Mouse (Mus musculus) hindbrain, embryonic 11.5 days (tissue): Measurements from ENCODE around the gene Gfy. TPM values are rescaled to one million over a fixed set of nuclear protein-coding genes. Genes with fewer than 3 reads are reported as not detected.

Experiments used
- ATAC-seq: fragments of 200-750 bp; cut with Nextera tagmentation; 2 replicates; pipeline ENCODE4 v1.8.0; 2017; ENCODE audit warnings: mild to moderate bottlenecking, moderate TSS enrichment, moderate library complexity; ENCODE audit not compliant: low FRiP score
- DNase-seq: peaks from one replicate; pipeline ENCODE4 v3.0.0-alpha.2; 2015; ENCODE audit warnings: low spot score
- H3K27ac ChIP-seq: fragments of 300-500 bp; sonication (generic); 2 replicates; pipeline ENCODE4 v1.5.1; 2014; ENCODE audit warnings: mild to moderate bottlenecking, low read depth, low read length
- H3K27me3 ChIP-seq: fragments of 300-500 bp; sonication (generic); 2 replicates; pipeline ENCODE4 v1.6.1; 2014; ENCODE audit warnings: mild to moderate bottlenecking, low read length, moderate library complexity, mixed read lengths; ENCODE audit not compliant: control insufficient read depth, insufficient read depth
- H3K36me3 ChIP-seq: fragments of 300-500 bp; sonication (generic); 2 replicates; pipeline ENCODE4 v1.6.1; 2014; ENCODE audit warnings: mild to moderate bottlenecking, low read length, moderate library complexity, mixed read lengths; ENCODE audit not compliant: control insufficient read depth, insufficient read depth
- H3K4me1 ChIP-seq: fragments of 300-500 bp; sonication (generic); replicated peaks from 2 replicates; pipeline ENCODE4 v1.6.1; 2014; ENCODE audit warnings: low read length, mixed read lengths; ENCODE audit not compliant: control insufficient read depth, insufficient read depth
- H3K4me2 ChIP-seq: fragments of 300-500 bp; sonication (generic); replicated peaks from 2 replicates; pipeline ENCODE4 v1.6.1; 2014; ENCODE audit warnings: mild to moderate bottlenecking, low read depth, low read length
- H3K4me3 ChIP-seq: fragments of 300-500 bp; sonication (generic); 2 replicates; pipeline ENCODE4 v1.5.1; 2014; ENCODE audit warnings: low read depth, low read length
- H3K9ac ChIP-seq: fragments of 300-500 bp; sonication (generic); 2 replicates; pipeline ENCODE4 v1.6.1; 2014; ENCODE audit warnings: low read depth, low read length
- H3K9me3 ChIP-seq: fragments of 300-500 bp; sonication (generic); 2 replicates; pipeline ENCODE4 v1.6.1; 2016; ENCODE audit warnings: low read length; ENCODE audit not compliant: control insufficient read depth
- WGBS: fragments of 180-500 bp; shearing (Covaris S2); extraction: QIAGEN DNeasy Blood & Tissue Kit; methylation state at CpG from one replicate; pipeline ENCODE4 v1.1.7; 2014; 5-methylcytosine and 5-hydroxymethylcytosine counted together
- polyA plus RNA-seq: library from polyadenylated mRNA; unstranded; fragments of >200 nt; fragmentation: Nextera tagmentation; extraction: Ambion mirVana; gene quantifications from 2 replicates; pipeline ENCODE4 v1.2.1, GENCODE M21; 2014

Gfy gene
- polyA plus RNA-seq, 1 experiment from 2014 or later, result not detected

DNA sequence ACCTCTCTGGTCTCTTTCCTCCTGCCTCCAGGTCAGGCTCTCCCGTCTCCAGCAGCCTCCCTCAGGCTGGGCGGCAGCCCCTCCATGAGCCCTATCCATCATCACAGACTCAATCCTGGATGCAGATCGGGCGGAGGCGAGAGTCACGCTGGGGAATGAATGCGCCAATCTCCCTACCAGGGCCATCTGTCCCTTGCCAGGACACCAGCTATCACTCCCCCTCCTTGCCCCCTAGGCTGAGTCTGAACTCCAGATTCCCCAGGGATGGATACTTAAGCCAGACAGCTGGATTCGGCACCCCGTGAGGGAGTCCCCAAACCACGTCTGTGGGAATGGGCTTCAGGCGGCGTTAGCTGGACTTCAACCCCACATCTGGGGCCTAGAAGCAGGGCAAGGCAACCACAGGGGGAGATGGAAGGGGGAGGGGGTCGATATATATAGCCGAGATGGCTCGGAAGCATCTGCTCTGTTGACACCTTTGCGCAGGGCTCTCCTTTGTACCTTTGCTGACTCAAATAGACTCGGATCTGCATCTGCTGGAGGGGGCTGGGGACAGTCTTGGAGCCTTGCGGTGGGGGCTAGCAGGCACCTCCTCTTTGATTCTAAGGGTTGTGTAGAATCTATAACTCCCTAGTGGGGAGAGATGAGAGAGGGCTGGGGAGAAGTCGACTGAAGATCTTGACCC is 11.5 kb downstream of the Gfy start:
- 2% methylated on average over 19 of the region's 19 CpGs for WGBS
- Histone ChIP-seq H3K4me1 (peaks cover 6% of the 10 kb centered on the region), H3K4me3 (no peak overlapping the region), H3K4me2 (peak overlapping the region; percentile 7; the same call in 1 of the 2 replicates), H3K9me3 (peaks cover 13% of the 10 kb centered on the region), H3K27ac (peak overlapping the region; percentile 45; the same call in 1 of the 2 replicates), H3K27me3 (peaks cover 74% of the 10 kb centered on the region), H3K36me3 (no peaks in the 10 kb centered on the region), H3K9ac (no peak overlapping the region)
- peak; percentile 31; the same call in 1 of the 2 replicates for ATAC-seq
- DNase-seq, result peak; percentile 51

DNA sequence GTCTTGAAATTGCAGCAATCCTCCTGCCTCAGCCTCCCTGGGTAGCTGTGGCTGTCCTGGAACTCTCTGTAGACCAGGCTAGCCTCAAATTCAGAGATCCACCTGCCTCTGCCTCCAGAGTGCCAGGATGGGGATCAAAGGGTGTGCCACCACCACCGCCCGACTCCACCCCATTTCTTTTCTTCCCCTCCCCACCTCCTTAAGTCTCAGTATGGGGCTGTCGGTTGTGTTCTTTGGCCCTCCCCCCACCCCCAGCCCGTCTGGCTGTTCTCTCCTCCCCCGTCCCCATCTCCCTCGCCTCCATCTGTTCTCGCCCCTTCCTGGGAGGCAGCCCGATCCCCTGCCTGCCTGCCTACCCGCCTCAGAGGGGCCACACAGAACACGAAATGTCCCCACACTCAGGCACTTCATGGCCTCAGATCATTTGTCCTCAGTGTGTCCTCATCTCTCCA is 12.4 kb downstream of the Gfy start:
- no peak for ATAC-seq
- Histone ChIP-seq H3K27me3 (peaks cover 78% of the 10 kb centered on the region), H3K4me2 (no peak overlapping the region), H3K9ac (no peak overlapping the region), H3K27ac (no peak overlapping the region), H3K4me3 (no peak overlapping the region), H3K36me3 (no peaks in the 10 kb centered on the region), H3K4me1 (peaks cover 11% of the 10 kb centered on the region), H3K9me3 (peaks cover 11% of the 10 kb centered on the region)
- DNase-seq, result no peak
- 22% methylated on average over 10 of the region's 10 CpGs for WGBS

DNA sequence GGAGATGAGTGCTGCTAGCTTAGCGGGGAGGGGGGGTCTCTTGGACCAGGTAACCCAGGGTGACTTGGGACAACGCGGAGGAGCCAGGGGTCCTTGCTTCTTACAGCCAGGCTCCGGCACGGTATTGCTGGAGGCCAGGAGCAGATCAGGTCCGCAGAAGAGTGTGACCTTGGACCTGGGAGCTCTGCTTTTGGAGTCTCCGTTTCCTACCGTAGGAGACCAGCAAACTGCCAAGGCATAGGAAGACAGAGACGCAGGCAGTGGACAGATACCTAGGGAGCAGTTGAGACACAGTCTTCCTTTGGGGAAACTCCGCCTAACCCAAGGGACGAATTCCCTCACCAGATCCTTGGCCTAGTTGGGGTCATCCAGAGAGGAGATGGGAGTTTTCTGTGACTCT is 13.7 kb downstream of the Gfy start:
- H3K4me3 ChIP-seq, result no peak overlapping the region
- peaks cover 11% of the 10 kb centered on the region for H3K4me1 ChIP-seq
- 53% methylated on average over 11 of the region's 11 CpGs for WGBS
- no peak overlapping the region for H3K9ac ChIP-seq
- H3K27me3 ChIP-seq, result peaks cover 72% of the 10 kb centered on the region
- H3K27ac ChIP-seq, result no peak overlapping the region
- peaks cover 11% of the 10 kb centered on the region for H3K9me3 ChIP-seq
- ATAC-seq (no peak), DNase-seq (no peak)
- no peaks in the 10 kb centered on the region for H3K36me3 ChIP-seq
- no peak overlapping the region for H3K4me2 ChIP-seq

DNA sequence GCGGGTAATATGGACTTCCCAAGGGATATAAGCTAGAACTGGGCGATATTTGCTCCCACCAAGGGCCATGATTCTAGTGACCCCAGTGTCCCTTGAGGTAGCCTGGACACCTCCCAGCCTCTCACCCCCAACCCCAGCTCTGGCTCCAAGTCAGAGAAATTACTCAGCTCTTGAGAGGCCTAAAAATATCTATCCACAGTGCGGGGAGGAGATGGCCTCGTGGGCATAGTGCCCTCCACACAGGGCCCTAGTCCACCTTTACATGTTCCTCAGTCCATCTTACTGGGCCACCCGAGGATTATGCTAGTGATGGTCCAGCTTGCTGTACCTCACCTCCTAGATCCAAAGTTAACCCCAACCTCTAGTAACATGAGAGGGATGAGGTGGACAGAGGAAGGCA is 14.5 kb downstream of the Gfy start:
- DNase-seq, result no peak
- 67% methylated on average over 5 of the region's 5 CpGs for WGBS

DNA sequence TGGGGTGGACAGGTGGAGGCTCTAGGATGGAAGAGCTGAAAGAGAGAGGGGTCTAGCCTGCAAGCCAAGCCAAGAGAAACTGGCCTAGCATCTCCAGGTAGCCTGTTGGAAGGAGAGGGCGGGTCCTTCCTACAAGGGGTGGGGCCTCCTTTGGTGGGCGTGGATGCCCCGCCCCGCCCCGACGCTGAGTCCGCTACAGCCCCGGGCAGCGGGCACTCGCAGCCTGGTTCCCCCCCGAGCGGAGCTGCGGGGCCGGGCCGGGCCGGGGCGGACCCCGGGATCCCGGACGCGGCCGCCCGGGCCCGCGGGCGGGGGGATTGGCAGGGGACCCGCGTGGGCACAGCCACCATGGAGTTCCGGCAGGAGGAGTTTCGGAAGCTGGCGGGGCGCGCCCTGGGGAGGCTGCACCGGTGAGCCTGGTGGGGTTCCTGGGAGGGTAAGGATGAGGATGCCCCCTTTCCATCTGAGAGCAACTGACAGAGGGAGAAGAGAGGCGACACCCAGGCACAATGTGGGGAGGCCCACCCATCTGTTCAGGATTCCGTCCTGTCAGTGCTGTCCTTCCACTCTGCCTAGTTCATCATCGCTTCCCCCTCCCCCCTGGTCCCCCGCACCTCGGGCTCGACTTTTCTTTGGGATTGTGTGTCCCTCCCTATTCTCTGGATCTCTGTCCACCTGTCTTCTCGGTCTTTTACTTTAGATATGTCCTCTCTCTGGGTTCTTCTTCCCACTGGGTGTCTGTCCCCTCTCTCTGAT is 15.5 kb downstream of the Gfy start, which contains the start of gene Slc17a7:
Gene Slc17a7 (plus strand): TSS at position 215 of the 756 bp plus-strand sequence.
- Histone ChIP-seq H3K27ac (no peak within 1 kb of the TSS), H3K27me3 (peaks cover 63% of the 10 kb centered on the region), H3K4me1 (peaks cover 11% of the 10 kb centered on the region), H3K9me3 (no peaks in the 10 kb centered on the region), H3K4me3 (peak within 1 kb of the TSS; percentile 34), H3K36me3 (no peaks in the 10 kb centered on the region), H3K4me2 (peak within 1 kb of the TSS; percentile 59), H3K9ac (peak within 1 kb of the TSS; percentile 34; the same call in 1 of the 2 replicates)
- DNase-seq, result peak; percentile 44
- WGBS, result 2% methylated on average over 39 of the region's 41 CpGs
- ATAC-seq, result no peak

More for the DNA sequence above, 14.5 kb downstream of the Gfy start:
- Histone ChIP-seq H3K27ac (no peak overlapping the region), H3K4me1 (peaks cover 11% of the 10 kb centered on the region), H3K27me3 (peaks cover 72% of the 10 kb centered on the region), H3K9ac (no peak overlapping the region), H3K4me3 (no peak overlapping the region), H3K36me3 (no peaks in the 10 kb centered on the region), H3K9me3 (peaks cover 7% of the 10 kb centered on the region), H3K4me2 (no peak overlapping the region)
- ATAC-seq, result no peak

DNA sequence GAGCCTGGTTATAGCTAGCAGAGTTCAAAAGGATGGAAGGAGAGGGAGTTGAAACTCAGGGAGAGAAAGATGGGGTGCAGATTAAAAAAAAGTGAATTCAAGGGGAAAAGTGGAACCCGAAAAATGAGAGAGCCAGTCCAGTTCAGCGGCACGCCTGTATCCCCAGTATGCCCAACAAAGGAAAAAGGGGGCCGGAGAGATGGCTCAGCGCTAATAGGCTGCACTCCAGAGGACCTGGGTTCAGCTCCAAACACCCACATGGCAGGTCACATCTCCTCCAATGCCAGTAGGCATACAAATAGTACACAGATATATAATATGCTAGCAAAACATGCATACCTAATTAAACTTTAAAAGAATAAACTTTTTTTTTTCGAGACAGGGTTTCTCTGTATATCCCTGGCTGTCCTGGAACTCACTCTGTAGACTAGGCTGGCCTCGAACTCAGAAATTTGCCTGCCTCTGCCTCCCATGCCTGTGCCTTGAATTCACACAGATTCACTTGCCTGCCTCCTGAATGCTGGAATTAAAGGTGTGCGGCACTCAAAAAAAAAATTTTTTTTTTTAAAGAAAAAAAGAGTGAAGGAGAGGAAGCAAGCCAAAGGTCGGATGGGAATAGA is 16.3 kb downstream of the Gfy start:
- ATAC-seq, result no peak
- no peak overlapping the region for H3K9ac ChIP-seq
- H3K27me3 ChIP-seq, result peaks cover 55% of the 10 kb centered on the region
- H3K27ac ChIP-seq, result no peak overlapping the region
- H3K4me2 ChIP-seq, result no peak overlapping the region
- WGBS, result 72% methylated on average over 9 of the region's 9 CpGs
- DNase-seq, result no peak
- H3K9me3 ChIP-seq, result no peaks in the 10 kb centered on the region
- no peak overlapping the region for H3K4me3 ChIP-seq
- H3K36me3 ChIP-seq, result 0 out of 2 replicates have a peak, but pooled peaks cover 2% of the 10 kb centered on the region
- peaks cover 10% of the 10 kb centered on the region for H3K4me1 ChIP-seq

DNA sequence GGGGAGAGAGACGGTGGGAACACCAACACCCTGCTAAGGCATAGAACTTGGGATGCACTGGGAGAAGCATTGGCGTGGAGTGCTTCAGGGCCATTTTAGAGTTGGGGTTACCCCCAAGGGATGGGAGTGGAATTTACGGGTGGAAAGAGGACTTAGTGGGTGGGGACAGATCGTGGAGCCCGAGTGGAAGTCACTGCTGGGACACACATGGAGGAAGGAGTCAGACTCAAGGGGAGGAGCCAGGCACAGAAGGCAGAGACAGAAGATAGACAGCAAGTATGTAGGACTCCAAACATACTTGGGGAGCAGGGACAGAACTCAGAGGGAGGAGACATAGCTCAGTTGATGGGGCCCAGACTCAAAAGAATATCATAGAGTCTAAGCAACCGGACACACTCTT is 16.8 kb downstream of the Gfy start:
- 24% methylated on average over 6 of the region's 6 CpGs for WGBS
- 0 out of 2 replicates have a peak, but pooled peaks cover 2% of the 10 kb centered on the region for H3K36me3 ChIP-seq
- peak overlapping the region; percentile 26 for H3K4me3 ChIP-seq
- H3K9ac ChIP-seq, result no peak overlapping the region
- H3K27me3 ChIP-seq, result peaks cover 49% of the 10 kb centered on the region
- ATAC-seq (peak; percentile 34; the same call in 1 of the 2 replicates), DNase-seq (peak; percentile 26)
- peak overlapping the region; percentile 63 for H3K4me2 ChIP-seq
- no peaks in the 10 kb centered on the region for H3K9me3 ChIP-seq
- no peak overlapping the region for H3K27ac ChIP-seq
- peaks cover 9% of the 10 kb centered on the region for H3K4me1 ChIP-seq

DNA sequence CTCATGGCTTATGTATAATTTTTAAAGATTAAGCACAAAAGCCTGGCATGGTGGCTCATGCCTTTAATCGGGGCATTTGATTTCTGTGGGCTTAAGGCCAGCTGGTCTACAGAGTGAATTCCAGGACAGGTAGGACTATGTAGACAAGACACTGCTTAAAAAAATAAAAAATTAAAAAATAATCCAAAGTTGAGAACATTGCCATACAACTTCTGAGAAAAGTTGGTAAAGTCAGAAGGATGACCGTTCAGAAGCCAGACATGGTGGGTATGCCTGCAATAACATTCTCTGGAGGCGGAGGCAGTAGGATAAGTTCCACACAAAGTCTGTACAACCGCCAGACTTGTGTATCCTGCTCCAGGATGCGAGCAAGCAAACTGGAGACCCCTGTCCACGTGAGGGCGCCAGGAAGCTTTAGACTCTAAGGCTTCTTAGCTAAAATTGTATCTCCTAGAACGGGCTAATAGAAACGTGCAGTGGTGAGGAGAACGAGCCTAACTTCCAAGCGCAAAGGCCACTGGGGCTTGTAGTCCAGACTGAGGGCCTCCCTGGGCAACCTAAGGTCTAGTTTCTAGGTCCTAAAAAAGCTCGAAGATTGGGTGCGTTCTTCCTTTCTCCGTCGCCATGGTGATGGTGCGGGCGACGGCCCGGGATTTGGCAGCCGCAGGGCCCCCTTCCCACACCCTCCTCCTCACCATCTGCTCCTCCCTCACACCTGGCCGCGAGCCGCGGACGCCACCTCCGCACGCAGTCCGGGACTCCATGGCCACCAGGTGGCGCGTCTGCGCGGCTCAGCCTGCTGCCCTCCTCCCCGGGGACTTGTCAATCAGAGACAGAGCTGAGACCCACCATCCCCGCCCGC is 17.5 kb downstream of the Gfy start:
- peak; percentile 86 for ATAC-seq
- H3K9ac ChIP-seq, result no peak overlapping the region

More for the DNA sequence above, 17.5 kb downstream of the Gfy start:
- peaks cover 43% of the 10 kb centered on the region for H3K27me3 ChIP-seq
- H3K4me1 ChIP-seq, result peaks cover 9% of the 10 kb centered on the region
- H3K36me3 ChIP-seq, result 0 out of 2 replicates have a peak, but pooled peaks cover 2% of the 10 kb centered on the region
- 5% methylated on average over 35 of the region's 35 CpGs for WGBS
- H3K27ac ChIP-seq, result no peak overlapping the region
- peak overlapping the region; percentile 63 for H3K4me2 ChIP-seq
- peak overlapping the region; percentile 26 for H3K4me3 ChIP-seq
- H3K9me3 ChIP-seq, result no peaks in the 10 kb centered on the region
- peak; percentile 90 for DNase-seq
